Mouse (Mus musculus): ENCODE measurements around the gene Lyzl4. TPM values are rescaled to one million over a fixed set of nuclear protein-coding genes. Genes with fewer than 3 reads are reported as not detected.
A peak's percentile ranks its signal among the peaks of the same experiment; 100 is the strongest.

Lyzl4 gene
- polyA plus RNA-seq, 1 experiment from 2014 or later, result 1.0 TPM

DNA sequence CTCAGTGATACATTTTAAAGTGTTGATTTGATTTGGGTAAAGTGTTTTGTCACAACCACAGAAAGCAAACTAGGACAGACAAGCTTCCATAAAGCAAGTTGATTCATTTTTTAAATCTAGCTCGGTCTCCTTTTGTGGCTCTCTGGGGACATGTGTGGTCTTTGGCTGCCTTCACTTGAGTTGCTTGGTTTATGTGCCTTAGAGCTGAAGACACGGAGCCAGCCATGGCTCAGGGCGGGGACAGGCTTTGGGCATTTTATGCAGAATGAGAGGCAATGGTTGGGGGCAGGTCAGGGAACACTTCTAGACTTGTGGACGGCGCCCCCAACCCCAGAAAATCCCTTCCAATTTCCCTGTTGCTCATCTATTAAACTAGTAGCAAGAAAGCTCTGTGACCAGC is 31.8 kb upstream of the Lyzl4 start:
- 77% methylated on average over 5 of the region's 5 CpGs for WGBS
- H3K9me3 ChIP-seq (replicated peaks), result no peaks in the 10 kb centered on the region
- H3K4me1 ChIP-seq, result peaks cover 16% of the 10 kb centered on the region
- no peak for ATAC-seq (ENCODE audit: insufficient number of reproducible peaks, low FRiP score, low TSS enrichment, low read depth)
- no peaks in the 10 kb centered on the region for H3K36me3 ChIP-seq
- no peak overlapping the region for H3K9ac ChIP-seq
- peaks cover 25% of the 10 kb centered on the region for H3K27me3 ChIP-seq
- no peak overlapping the region for H3K27ac ChIP-seq (replicated peaks)
- no peak overlapping the region for H3K4me2 ChIP-seq (replicated peaks)
- no peak overlapping the region for H3K4me3 ChIP-seq (replicated peaks)

DNA sequence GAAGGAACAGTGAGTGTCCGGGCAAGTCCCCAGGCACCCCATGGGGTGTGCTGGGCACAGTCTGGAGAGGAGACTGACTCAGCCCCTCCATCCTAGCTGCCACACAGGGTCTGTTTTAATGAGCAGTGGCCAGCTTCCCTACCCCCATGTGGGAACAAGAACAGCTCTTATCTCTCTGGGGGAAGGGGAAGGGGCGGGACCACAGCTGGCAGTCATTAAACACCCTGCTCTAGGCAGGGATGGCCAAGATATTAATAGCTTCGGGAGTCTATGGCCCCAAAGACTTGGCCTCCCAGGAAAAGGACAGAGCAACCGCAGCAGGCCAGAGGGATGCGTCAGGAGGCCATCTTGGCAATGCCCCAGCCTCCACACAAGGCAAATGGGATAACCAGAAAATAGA is 30.4 kb upstream of the Lyzl4 start:
- peaks cover 39% of the 10 kb centered on the region for H3K27me3 ChIP-seq
- no peak overlapping the region for H3K27ac ChIP-seq (replicated peaks)
- ATAC-seq (ENCODE audit: insufficient number of reproducible peaks, low FRiP score, low TSS enrichment, low read depth), result no peak
- 51% methylated on average over 5 of the region's 5 CpGs for WGBS
- no peaks in the 10 kb centered on the region for H3K36me3 ChIP-seq
- H3K9me3 ChIP-seq (replicated peaks), result no peaks in the 10 kb centered on the region
- H3K4me3 ChIP-seq (replicated peaks), result no peak overlapping the region
- H3K9ac ChIP-seq, result no peak overlapping the region
- peaks cover 21% of the 10 kb centered on the region for H3K4me1 ChIP-seq
- no peak overlapping the region for H3K4me2 ChIP-seq (replicated peaks)

DNA sequence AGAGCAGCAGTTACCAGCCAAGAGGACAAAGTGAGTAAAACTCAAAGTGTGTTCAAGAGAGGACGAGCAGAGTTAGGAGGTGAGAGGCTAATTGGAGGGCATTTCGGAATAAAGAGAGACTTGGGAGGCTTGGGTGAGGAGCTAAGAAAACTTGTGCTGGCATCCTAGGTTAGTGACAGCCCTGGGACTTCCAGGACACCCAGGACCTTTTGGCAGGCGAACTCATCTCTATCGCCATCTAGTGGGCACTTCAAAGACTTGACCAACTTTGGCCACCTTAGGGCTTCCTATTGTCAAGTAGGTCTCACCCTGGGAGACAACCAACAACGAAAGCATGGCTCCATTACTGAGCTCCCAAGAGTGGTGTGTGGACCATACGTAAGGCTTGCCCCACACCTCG is 29.4 kb upstream of the Lyzl4 start:
- ATAC-seq (ENCODE audit: insufficient number of reproducible peaks, low FRiP score, low TSS enrichment, low read depth), result no peak

DNA sequence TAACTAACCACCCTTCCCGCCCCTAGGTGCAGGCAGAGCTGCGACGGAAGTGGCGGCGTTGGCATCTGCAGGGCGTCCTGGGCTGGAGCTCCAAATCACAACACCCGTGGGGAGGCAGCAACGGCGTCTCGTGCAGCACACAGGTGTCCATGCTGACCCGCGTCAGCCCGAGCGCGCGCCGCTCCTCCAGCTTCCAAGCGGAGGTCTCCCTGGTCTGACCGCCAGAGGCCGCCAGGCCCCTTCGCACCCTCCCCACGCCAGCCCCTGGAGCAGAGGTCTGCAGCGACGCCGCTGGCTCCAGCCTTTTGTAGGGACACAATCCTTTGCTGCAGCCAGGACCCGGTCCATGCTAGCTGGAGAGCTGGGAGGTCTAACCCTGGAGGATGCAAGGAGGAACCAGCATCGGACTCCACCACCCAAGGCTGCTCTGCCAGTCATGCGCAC is 27.5 kb upstream of the Lyzl4 start:
- WGBS, result 3% methylated on average over 28 of the region's 28 CpGs
- Histone ChIP-seq H3K36me3 (no peaks in the 10 kb centered on the region), H3K4me1 (peaks cover 21% of the 10 kb centered on the region), H3K27me3 (peaks cover 47% of the 10 kb centered on the region), H3K9ac (peak overlapping the region; percentile 22), H3K4me2 (replicated peaks) (peak overlapping the region; percentile 68), H3K9me3 (replicated peaks) (no peaks in the 10 kb centered on the region), H3K4me3 (replicated peaks) (peak overlapping the region; percentile 37), H3K27ac (replicated peaks) (no peak overlapping the region)
- ATAC-seq (ENCODE audit: insufficient number of reproducible peaks, low FRiP score, low TSS enrichment, low read depth), result no peak

More for the DNA sequence above, 29.4 kb upstream of the Lyzl4 start:
- H3K27me3 ChIP-seq, result peaks cover 42% of the 10 kb centered on the region
- H3K4me1 ChIP-seq, result peaks cover 21% of the 10 kb centered on the region
- WGBS, result 30% methylated on average over 7 of the region's 7 CpGs
- H3K9ac ChIP-seq, result no peak overlapping the region
- no peak overlapping the region for H3K27ac ChIP-seq (replicated peaks)
- H3K9me3 ChIP-seq (replicated peaks), result no peaks in the 10 kb centered on the region
- no peak overlapping the region for H3K4me2 ChIP-seq (replicated peaks)
- no peak overlapping the region for H3K4me3 ChIP-seq (replicated peaks)
- no peaks in the 10 kb centered on the region for H3K36me3 ChIP-seq

DNA sequence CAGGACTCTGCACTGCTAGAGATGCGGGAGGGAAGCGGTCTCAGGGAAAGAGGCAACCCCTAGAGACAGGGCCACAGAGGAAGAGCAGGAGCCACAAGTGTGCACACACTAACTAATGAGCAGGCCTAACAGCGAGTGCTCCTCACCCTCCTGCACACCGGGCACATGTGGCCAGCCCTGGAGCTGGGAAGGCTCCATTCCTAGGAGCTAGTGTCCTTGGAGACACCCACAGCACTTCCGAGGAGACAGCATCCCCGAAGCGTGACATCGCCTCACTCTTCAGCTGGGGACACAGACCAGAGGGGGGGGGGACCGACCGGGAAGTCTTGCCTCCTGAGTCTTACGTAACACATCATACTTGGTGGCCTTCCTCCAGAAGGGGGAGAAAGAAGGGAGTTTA is 25.9 kb upstream of the Lyzl4 start:
- Histone ChIP-seq H3K27me3 (peaks cover 47% of the 10 kb centered on the region), H3K4me1 (peaks cover 21% of the 10 kb centered on the region), H3K4me2 (replicated peaks) (no peak overlapping the region), H3K36me3 (no peaks in the 10 kb centered on the region), H3K27ac (replicated peaks) (no peak overlapping the region), H3K4me3 (replicated peaks) (no peak overlapping the region), H3K9ac (no peak overlapping the region), H3K9me3 (replicated peaks) (no peaks in the 10 kb centered on the region)
- no peak for ATAC-seq (ENCODE audit: insufficient number of reproducible peaks, low FRiP score, low TSS enrichment, low read depth)
- 74% methylated on average over 11 of the region's 11 CpGs for WGBS

DNA sequence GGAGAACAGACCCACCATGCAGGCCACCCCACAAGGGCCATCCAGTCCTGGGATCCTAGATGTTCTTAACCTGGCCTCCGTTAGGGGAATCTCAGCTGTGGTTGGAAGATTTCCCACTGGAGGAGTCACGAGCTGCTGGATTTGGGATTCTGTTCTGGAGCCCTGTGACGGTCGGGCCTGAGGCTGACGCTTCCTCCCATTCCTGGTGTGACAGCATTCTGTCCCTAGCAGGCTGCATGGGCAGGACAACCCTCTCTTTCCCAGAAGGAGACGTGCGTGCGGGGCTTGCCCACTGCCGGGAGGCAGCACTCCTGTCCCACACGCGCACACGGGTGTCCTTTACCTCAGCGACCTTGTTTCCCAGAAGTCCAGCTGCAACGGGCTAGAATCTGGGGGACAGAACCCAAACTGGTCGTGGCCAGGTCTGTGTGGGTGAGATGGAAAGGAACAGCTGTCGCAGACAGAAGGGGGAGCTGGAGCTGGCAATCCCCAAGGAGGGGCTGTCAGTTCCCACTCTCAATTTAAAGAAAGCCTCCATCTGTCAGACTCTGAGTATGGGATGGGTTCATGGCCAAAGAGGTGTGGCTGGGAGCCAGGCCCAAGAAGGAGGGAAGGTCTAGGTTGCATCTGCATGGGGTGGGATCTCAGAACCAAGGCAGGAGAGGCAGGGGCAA is 25.2 kb upstream of the Lyzl4 start:
- peaks cover 47% of the 10 kb centered on the region for H3K27me3 ChIP-seq
- no peak overlapping the region for H3K9ac ChIP-seq

DNA sequence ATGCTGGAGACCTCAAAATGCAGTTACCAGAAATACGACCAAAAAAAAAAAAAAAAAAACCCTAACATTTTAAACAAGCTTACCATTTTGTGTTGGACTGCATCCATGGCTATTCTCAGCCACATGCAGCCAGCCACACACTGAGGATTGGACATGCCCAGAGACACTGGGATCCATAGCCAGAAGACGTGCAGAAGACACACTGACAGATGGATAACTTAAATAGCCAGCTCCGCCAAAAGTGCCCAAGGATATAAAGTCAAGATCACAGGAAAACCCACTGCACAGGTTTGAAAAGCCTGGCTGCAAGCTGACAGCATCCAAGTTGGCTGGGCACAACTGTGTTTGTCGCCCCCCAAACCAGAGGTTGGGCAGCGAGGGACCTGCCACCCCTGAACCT is 22.2 kb upstream of the Lyzl4 start:
- peaks cover 26% of the 10 kb centered on the region for H3K27me3 ChIP-seq
- no peak for ATAC-seq (ENCODE audit: insufficient number of reproducible peaks, low FRiP score, low TSS enrichment, low read depth)
- WGBS, result 63% methylated on average over 5 of the region's 5 CpGs
- no peak overlapping the region for H3K4me2 ChIP-seq (replicated peaks)
- H3K36me3 ChIP-seq, result no peaks in the 10 kb centered on the region
- H3K27ac ChIP-seq (replicated peaks), result no peak overlapping the region
- H3K4me3 ChIP-seq (replicated peaks), result no peak overlapping the region
- no peak overlapping the region for H3K9ac ChIP-seq
- no peaks in the 10 kb centered on the region for H3K9me3 ChIP-seq (replicated peaks)
- H3K4me1 ChIP-seq, result peaks cover 5% of the 10 kb centered on the region; the same call in 1 of the 2 replicates

More for the DNA sequence above, 25.2 kb upstream of the Lyzl4 start:
- WGBS, result 60% methylated on average over 16 of the region's 16 CpGs
- ATAC-seq (ENCODE audit: insufficient number of reproducible peaks, low FRiP score, low TSS enrichment, low read depth), result no peak
- H3K4me2 ChIP-seq (replicated peaks), result no peak overlapping the region
- H3K9me3 ChIP-seq (replicated peaks), result no peaks in the 10 kb centered on the region
- no peak overlapping the region for H3K27ac ChIP-seq (replicated peaks)
- no peak overlapping the region for H3K4me3 ChIP-seq (replicated peaks)
- peaks cover 18% of the 10 kb centered on the region for H3K4me1 ChIP-seq
- no peaks in the 10 kb centered on the region for H3K36me3 ChIP-seq

DNA sequence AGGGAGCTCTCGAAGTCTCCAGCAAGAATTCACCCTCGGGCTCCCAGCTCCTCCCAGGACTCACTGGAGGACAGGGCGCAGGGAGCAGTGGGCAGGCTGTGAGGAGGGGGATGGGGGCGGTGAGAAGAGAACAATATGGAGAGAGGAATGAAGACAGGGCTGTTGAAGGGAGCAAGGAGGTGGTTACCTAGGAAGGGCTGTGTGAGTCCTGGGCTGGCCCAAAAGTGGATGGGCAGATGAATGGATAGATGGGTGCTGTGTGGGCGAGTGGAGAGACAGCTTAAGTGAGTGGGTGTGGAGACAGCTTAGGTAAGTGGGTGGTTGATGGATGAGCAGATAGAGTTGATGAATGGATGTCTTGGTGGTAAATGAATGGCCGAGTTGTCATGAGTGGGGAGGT is 21.6 kb upstream of the Lyzl4 start:
- no peaks in the 10 kb centered on the region for H3K36me3 ChIP-seq
- H3K4me2 ChIP-seq (replicated peaks), result no peak overlapping the region
- no peak overlapping the region for H3K4me3 ChIP-seq (replicated peaks)
- H3K27ac ChIP-seq (replicated peaks), result no peak overlapping the region
- WGBS, result 72% methylated on average over 6 of the region's 6 CpGs
- ATAC-seq (ENCODE audit: insufficient number of reproducible peaks, low FRiP score, low TSS enrichment, low read depth), result no peak
- H3K9ac ChIP-seq, result no peak overlapping the region
- peaks cover 19% of the 10 kb centered on the region for H3K27me3 ChIP-seq
- no peaks in the 10 kb centered on the region for H3K9me3 ChIP-seq (replicated peaks)
- 0 out of 2 replicates have a peak, but pooled peaks cover 5% of the 10 kb centered on the region for H3K4me1 ChIP-seq

DNA sequence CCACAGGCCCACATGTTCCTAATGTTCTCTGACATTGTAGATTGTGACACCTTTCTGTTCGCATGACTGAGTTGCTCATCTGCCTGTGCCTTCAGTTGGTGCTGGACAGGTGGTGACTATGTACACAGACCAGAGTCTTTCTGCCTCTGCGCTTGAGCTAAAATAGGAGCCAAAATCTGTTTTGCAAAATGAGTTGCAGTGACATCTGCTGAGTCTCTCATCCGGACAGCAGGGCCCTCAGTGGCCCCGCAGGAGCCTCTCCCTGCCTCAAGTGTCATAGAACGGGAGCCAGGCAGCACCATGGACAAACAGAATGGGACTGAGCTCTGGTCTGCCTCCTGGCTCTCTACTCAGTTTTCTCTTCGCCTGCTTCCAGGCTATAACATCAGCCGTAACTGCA is 17.9 kb upstream of the Lyzl4 start:
- no peak overlapping the region for H3K4me3 ChIP-seq (replicated peaks)
- H3K36me3 ChIP-seq, result no peaks in the 10 kb centered on the region
- no peak overlapping the region for H3K9ac ChIP-seq
- no peaks in the 10 kb centered on the region for H3K9me3 ChIP-seq (replicated peaks)
- no peaks in the 10 kb centered on the region; the same call in 1 of the 2 replicates for H3K27me3 ChIP-seq
- H3K4me1 ChIP-seq, result no peaks in the 10 kb centered on the region
- no peak overlapping the region for H3K4me2 ChIP-seq (replicated peaks)
- 76% methylated on average over 7 of the region's 7 CpGs for WGBS
- no peak for ATAC-seq (ENCODE audit: insufficient number of reproducible peaks, low FRiP score, low TSS enrichment, low read depth)
- H3K27ac ChIP-seq (replicated peaks), result no peak overlapping the region

DNA sequence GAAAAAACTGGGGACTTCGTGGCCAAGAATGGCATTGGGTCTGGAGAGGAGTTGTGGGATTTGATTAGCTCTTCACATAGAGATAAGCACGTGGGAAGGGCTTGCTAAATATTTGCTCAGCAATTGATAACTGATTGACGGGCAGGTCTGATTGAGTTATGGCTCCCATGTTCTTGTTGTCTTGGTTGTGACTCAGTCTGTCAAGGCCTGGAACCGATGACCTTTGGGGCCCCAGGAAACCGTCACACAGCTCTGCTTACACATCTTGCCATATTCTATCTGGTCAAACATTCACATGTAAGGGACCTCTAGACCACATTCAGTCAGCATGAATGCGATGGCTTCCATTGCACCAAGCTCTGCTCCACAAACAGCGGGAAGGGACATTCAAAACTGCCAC is 16.4 kb upstream of the Lyzl4 start:
- Histone ChIP-seq H3K9ac (no peak overlapping the region), H3K4me1 (no peaks in the 10 kb centered on the region), H3K27ac (replicated peaks) (no peak overlapping the region), H3K27me3 (no peaks in the 10 kb centered on the region), H3K9me3 (replicated peaks) (no peaks in the 10 kb centered on the region), H3K4me2 (replicated peaks) (no peak overlapping the region), H3K36me3 (no peaks in the 10 kb centered on the region), H3K4me3 (replicated peaks) (no peak overlapping the region)
- 82% methylated on average over 7 of the region's 7 CpGs for WGBS
- ATAC-seq (ENCODE audit: insufficient number of reproducible peaks, low FRiP score, low TSS enrichment, low read depth), result no peak

DNA sequence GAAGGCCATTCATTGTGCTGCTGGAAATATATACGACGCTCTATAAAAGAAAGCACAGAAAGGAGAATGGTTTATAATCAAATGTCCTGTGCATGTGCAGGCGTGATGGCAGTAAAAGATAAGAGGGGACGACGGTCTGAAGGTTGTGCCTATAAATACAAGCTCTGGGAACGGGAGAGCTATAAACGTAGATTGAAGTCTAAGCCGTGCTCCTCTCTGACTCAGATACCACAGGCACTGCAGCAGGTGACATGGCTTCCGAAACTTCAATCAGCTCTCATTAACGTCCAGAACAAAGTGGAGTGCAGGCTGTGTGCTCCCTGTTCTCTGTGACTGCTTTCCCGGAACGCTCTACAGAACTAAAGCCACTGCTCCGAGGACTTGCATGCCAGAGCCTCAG is 15.2 kb upstream of the Lyzl4 start:
- no peaks in the 10 kb centered on the region for H3K27me3 ChIP-seq
- no peaks in the 10 kb centered on the region for H3K9me3 ChIP-seq (replicated peaks)
- ATAC-seq (ENCODE audit: insufficient number of reproducible peaks, low FRiP score, low TSS enrichment, low read depth), result no peak
- H3K4me1 ChIP-seq, result no peaks in the 10 kb centered on the region
- H3K4me3 ChIP-seq (replicated peaks), result no peak overlapping the region
- WGBS, result 58% methylated on average over 13 of the region's 13 CpGs
- no peaks in the 10 kb centered on the region for H3K36me3 ChIP-seq
- H3K9ac ChIP-seq, result no peak overlapping the region
- H3K4me2 ChIP-seq (replicated peaks), result no peak overlapping the region
- no peak overlapping the region for H3K27ac ChIP-seq (replicated peaks)

DNA sequence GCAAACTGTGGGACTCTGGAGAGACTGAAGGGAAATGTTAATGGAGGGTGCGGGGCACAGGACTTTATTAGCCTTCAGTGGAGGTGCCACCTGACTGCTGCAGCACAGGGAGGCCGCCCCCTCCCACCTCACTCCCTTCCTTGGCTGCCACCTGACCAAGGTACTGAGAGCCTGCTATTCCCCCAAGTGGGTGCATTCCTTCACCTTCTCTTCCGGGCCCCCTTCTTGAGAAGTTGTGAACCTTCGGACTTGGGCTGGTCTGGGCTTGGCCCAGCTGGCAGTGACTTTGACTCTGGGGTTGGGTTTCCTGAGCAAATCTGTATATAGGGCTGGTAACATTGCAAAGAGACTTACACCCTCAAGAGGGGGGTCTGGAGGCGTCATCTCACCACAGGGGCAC is 14.4 kb upstream of the Lyzl4 start:
- Histone ChIP-seq H3K4me2 (replicated peaks) (no peak overlapping the region), H3K36me3 (no peaks in the 10 kb centered on the region), H3K27ac (replicated peaks) (no peak overlapping the region), H3K4me1 (0 out of 2 replicates have a peak, but pooled peaks cover 2% of the 10 kb centered on the region), H3K4me3 (replicated peaks) (no peak overlapping the region), H3K9ac (no peak overlapping the region), H3K27me3 (no peaks in the 10 kb centered on the region), H3K9me3 (replicated peaks) (no peaks in the 10 kb centered on the region)
- 80% methylated on average over 5 of the region's 5 CpGs for WGBS
- ATAC-seq (ENCODE audit: insufficient number of reproducible peaks, low FRiP score, low TSS enrichment, low read depth), result no peak
